Mouse (Mus musculus): Measurements from ENCODE around the gene Golt1a.
A peak's percentile ranks its signal among the peaks of the same experiment; 100 is the strongest.
"Not testable (repeated sequence)": the region's sequence is repeated elsewhere in the genome, so short reads cannot be mapped to it uniquely, and the experiment has no call there.

Gene Golt1a

GRCm38 (mm10) chr1:133306842-133307241 is 2.8 kb upstream of the Golt1a start:
- DNase-seq = peak; percentile 72

DNA sequence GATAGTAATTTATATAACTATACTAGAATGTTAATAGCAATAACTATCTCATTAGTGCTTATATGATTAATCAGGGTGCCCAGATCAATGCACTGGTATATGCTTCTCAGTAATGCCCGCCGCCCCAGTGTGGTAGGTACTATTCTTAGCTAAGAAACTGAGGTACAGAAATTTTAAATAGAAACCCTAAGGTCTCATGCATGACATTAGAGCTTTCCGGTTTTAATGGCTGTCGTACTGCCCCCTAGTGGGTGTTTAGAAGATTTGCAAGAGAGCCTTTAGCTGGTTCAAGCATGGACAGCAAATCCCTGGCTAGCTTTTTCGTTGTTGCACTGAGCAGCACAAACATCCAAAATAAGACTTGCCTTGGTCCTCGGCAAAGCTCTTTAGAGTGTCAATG is 2.3 kb upstream of the Golt1a start:
- peak; percentile 33 for DNase-seq

DNA sequence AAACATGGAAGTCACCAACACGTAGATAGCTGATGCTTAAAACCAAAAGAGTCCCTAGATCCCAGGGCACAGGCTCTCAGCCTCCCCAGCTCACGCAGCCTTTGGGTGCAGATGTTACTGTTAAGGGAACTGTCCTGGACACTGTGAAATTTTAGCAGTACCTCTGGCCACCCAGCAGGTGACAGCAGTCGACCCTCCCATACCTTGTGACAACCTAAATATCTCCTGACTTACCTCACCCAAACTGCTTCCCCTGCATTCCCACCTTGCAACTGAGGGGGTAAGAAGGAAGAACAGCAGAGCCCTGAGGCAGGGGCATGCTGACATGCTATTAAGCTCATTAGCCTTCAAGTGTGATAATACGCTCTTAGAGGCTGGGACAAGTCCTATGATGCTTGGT is 1.6 kb downstream of the Golt1a start:
- DNase-seq = no peak

GRCm38 (mm10) chr1:133311946-133312345 is 2.3 kb downstream of the Golt1a start:
- DNase-seq = no peak

DNA sequence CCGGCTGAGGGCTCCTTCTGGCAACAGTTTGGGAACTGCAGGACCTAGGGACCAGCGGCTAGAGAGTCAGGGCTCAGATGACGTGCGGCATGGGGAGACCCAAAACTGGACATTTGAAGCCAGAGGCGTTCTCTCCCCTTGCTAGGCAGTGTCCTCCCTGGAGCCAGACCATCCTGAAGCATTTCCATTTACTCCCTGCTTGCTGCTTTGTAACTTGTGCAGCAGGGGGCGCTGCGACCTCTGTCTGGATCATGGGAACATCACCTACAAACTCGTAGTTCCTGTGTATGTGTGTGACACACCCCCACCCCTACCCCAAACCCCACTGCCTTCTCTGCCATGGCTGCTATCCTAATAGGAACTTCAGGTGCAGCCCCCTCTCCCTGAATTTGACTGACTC is 4.8 kb downstream of the Golt1a start:
- DNase-seq = no peak

- no peak for DNase-seq
Observed at GRCm38 (mm10) chr1:133315775-133316174, 6.2 kb downstream of the Golt1a start.

- no peak for DNase-seq
Observed at GRCm38 (mm10) chr1:133316577-133316976, 7.0 kb downstream of the Golt1a start.

DNA sequence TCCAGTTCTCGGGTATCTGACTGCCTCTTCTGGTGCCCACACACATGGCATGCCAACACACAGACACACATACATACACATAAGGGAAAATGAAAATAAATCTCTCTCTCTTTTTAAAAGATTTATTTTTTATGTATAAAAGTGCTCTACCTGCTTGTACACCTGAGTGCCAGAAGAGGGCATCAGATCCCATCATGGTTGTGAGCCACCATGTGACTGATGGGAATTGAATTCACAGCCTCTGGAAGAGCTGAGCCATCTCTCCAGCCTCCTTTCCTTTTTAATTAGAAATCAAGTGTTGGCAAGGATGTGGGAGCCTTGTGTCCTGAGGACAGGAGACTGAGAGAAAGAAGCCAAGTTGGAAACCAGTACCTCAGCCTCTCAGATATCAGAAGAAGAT is 7.5 kb downstream of the Golt1a start:
- no peak for DNase-seq

DNA sequence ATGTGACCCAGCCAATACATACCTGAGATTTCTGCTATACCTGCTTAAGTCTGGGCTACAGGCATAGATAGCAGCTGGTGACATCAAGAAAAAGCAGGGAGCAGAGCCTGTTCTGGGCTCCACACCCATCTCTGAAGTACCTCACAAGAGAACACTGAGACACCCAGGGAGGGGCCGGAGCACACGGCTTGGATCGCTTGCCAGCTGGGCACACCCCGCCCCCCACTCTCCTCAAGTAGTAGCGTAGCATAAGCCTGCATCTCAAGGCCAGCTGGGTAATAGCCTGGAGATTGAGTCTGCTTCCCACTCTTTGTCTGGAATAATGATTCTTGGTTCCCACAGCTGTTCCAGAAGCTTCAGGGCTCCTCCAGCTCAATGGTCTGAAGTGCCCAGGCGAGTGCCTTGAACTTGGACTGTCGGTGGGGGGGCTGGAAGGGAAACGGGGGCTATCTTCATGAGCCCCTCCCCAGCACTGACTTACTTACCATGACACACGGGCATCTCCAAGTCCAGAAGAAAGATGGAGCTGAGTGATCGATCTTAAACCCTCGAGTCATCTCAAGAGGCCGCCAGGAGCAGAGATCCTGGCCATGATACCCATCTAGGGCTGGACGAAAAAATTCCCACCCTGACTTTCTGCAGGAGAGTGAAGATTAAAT is 11.8 kb downstream of the Golt1a start, which contains the start of gene Kiss1:
Gene Kiss1, plus strand, starts transcription at position 609 of the 659 bp plus-strand sequence.
- no peak for DNase-seq

DNA sequence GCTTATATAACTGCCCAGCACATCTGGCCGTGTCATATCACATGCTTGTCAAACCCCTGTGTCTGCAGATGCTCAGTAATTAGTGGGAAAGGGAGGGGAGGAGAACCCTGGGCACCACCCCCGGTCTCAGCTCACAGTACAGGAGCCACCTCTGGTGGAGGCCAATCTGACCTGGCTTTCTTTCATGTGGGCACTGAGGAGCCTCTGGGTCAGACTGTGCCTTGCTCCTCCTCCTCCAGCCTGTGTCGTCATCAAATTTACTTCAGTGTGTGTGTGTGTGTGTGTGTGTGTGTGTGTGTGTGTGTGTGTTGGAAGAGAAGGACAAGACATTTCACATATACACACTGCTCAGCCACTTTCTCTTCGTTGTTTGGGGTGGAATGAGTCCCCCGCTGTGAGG is 13.7 kb downstream of the Golt1a start:
- no peak for DNase-seq

DNA sequence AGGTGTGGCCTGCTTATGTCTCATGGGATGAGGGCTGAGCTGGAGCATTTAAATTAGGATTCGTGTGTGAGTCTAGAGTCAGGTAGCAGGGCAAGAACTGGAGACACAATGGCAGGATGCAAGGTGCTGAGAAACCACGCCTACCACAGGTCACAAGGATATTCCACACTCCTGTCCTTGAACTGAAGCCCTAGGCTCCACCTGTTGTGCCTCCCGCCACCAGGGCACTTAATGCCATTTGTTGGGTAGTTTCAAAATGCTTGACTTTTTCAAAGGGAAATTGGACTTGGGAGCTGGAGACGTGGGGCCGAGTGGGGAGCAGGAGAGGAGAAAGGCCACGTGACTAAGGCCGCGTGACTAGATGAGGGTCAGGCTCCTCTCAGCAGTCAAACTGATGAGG is 16.4 kb downstream of the Golt1a start:
- DNase-seq = no peak

- DNase-seq = no peak
Observed at GRCm38 (mm10) chr1:133327094-133327493, 17.5 kb downstream of the Golt1a start.

DNA sequence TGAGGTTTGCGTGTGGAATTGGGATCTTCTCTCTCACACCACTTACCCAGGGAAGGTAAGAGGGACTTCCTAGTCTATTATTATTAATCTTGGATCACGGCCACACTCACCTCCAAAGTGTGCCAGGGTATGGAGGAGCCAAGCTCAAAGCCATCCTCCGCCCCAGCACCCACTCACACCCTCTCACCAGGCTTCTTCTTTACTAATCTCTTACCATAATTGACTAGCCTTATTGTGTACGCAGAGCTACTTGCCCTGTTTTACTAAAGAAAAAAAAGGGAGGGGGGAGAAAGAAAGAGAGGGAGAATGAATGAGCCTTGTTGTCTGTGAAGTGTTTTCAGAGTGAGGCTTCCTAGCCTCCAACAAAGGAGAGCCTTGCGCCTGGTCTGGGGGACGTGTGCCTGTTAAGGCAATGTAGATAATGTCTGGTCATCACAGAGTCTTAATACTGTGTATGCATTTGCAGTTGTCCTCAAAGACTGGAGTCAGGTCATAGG is 18.7 kb downstream of the Golt1a start:
- no peak for DNase-seq

DNA sequence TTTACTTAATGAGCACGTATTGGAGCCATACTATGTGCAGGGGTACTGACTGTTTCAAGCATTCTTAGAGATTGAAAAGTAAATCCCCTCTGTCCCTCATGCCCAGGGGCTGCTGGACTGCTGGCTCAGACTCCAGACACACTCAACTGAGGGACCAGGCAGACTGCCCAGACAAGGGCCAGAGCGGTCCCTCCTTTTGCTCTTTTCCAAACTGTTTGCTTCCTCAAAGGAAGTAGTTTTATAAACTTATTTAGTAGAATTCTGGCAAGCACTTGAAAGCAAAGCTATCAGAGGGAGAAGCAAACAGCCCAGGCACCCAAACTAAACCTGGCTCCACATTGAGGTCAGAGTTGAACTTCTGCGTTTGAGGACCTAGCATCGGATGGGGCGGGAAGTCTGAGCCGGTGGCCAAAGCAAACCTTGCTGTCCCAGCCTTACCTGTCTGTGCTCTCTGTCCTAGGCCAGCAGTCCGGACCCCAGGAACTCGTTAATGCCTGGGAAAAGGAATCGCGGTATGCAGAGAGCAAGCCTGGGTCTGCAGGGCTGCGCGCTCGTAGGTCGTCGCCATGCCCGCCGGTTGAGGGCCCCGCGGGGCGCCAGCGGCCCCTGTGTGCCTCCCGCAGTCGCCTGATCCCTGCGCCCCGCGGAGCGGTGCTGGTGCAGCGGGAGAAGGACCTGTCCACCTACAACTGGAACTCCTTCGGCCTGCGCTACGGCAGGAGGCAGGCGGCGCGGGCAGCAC is 19.5 kb downstream of the Golt1a start:
- no peak for DNase-seq

- no peak for DNase-seq
Observed at GRCm38 (mm10) chr1:133329638-133329964, 20.0 kb downstream of the Golt1a start.

GRCm38 (mm10) chr1:133331142-133331541 is 21.5 kb downstream of the Golt1a start:
- DNase-seq = no peak

GRCm38 (mm10) chr1:133332656-133333430 is 23.2 kb downstream of the Golt1a start:
- DNase-seq = no peak

DNA sequence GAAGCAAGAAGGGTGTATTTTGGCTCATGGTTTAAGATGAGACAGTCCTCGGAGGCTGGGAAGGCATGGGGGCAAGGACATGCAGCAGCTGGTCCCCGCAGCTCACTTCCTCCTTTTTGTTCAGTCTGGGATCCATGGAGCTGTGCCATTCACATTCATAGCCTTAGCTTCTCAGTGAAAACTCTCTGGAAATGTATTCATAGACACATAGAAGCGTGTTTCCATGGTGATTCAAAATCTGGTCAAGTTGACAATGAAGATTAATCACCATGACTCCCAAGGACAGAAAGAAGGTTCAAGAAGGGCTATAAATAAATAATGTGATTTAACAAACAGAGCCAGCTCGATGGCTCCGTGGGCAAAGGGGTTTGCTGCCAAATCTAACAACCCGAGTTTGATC is 24.3 kb downstream of the Golt1a start:
- no peak for DNase-seq

DNA sequence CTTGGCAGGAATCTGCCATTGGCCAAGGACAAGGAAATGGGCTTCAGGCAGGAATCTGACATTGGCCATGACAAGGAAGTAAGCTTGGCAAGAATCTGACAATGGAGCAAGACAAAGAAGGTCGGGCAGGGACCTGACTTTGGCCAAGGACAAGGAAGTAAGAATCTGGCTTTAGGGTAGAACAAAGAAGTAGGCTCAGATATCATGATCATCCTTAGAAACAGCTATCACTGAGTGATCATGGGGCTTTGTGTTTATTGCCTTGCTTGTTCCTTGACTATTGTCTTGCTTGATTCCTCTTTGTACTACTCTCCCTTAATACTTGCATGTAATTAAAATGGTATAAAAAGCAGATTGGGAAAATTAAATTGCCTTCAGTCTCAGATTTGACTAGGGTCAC is 30.8 kb downstream of the Golt1a start:
- DNase-seq = not testable (repeated sequence)

DNA sequence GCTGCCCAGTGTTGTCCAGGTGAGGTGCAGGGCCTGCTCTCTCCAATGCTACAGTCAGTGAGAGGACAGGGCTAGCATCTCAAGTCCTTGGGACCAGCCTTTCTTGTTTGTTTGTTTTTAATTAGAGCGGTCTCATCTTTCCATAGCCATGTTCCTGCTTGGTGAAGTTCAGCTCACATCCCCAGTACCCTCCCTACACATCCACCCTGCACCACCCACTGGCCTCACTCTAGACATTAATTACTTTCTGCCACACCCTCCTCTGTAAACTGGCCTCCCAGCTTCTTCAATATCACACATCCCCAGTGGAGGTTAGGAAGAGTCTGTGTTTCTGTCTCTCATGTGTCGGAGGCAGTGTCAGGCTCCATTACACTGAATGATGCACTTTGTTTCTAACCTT is 34.8 kb downstream of the Golt1a start:
- DNase-seq = no peak

- DNase-seq = no peak
Observed at GRCm38 (mm10) chr1:133346531-133346930, 36.9 kb downstream of the Golt1a start.

GRCm38 (mm10) chr1:133347226-133347625 is 37.6 kb downstream of the Golt1a start:
- no peak for DNase-seq

DNA sequence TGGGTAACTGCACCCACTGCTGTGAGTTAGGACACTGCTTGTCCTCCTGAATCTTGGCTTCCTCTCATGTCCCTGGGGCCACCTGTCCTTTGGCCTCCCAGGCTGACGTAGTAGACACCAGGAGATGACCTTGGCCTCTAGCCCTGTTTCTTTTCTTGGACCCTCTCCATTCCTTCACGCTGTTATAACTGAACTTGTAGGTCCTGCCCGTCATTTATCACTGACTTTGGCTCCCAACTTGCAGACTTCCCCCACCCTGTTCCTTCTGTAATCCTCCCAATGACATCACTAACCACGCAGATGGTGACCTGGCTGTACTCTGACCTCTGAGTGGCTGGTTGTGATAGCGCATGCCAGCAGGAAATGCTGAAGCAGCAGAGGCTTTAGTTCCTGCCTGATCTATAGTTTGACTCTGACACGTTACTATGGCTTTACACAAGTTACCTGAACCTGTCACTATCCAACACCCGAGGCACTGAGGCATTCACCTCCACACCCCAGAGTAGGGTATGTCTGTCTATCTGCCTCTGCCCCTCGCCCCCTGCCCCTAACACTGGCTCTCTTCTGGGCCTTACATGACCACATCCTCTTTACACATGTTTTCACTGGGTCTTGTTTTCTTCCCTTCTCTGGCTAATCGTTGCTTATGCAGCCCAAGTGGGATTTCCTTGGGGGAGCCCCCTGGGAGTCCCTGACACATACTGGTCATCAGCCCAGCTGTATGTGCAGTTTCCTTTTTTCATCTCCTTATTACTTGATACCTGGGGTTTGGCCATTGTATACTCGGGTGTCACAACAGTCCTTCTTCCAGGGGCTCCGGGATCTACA is 38.3 kb downstream of the Golt1a start:
- DNase-seq = no peak

Data from cerebellum, adult 9-11 months (tissue).